Mouse (Mus musculus): ENCODE results near the gene a.

Gene a

DNA sequence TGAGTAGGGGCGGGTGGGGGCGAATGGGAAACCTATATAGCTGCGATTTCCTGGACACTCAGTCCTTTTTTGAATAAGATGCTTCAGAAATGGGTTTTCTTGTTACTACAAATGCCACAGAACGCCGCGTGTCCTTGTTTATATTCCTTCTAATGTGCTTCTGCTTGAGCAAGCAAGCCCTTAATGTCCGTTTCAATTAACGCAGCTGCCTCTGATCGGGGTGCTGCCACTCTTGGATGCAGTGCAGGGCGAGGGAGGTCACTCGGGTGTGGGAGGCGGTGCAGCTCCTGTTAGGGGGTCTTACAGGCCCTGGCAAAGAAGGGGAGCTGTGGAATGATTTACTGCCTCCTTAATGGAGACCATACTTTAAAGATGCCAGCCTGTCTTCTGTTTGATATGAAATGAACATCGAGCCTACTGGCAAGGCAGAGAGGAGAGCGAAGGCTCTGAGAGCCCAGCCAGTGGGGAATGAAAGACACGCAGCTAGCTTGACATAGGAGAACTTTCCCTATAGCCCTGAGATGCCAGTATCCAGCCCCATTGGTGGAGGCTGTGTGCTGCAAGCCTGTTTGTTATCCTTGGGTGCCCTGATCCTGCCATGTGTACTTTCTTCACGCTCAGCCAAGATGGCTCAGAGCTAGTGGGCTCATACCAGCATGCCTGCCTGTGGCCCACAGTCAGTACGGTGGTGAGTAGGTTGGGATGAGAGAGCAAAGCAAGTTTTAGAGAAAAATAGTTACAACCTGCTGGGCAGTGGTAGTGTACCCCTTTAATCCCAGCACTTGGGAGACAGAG lies 8.1 kb upstream of the a start:
- DNase-seq (ENCODE audit: low spot score in 2 of 2), result no peak

DNA sequence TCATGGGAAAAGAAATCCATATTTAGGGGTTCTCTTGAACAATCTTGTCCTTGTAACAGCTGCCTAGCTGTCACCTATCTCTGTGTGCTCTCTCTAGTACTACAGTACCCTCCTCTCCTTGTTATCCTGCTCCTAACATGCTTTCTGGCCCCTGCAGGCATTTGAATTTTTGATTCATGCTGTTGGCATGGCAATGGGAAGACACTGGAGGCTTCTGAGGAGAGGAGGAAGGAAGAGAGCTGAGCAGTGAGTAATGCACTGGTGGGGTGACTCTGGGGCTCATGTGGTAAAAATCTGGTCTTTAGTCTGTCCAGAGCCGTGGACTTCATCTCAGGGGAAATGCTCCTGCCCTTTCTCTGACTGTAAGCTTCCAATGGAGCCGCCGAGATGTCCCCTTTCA lies 5.9 kb upstream of the a start:
- DNase-seq (ENCODE audit: low spot score in 2 of 2), result no peak

DNA sequence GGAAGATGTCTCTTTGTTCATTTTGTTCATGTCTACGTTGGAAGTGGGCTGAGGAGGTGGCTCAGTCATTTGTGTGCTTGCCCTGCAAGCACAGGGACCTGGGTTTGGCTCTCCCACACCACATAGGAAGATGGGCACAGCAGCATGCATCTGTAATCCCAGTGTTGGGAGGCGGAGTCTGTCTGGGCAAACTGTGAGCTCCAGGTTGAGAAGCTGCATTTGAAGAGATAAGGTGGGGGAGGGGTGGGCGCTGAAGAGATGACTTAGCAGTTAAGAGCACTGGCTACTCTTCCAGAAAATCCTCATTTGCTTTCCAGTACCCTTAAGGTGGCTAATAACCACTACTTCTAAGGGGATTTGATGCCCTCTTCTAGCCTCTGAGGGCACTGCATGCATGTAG lies 5.0 kb upstream of the a start:
- DNase-seq (ENCODE audit: low spot score in 2 of 2), result peak; percentile 32 to 43

DNA sequence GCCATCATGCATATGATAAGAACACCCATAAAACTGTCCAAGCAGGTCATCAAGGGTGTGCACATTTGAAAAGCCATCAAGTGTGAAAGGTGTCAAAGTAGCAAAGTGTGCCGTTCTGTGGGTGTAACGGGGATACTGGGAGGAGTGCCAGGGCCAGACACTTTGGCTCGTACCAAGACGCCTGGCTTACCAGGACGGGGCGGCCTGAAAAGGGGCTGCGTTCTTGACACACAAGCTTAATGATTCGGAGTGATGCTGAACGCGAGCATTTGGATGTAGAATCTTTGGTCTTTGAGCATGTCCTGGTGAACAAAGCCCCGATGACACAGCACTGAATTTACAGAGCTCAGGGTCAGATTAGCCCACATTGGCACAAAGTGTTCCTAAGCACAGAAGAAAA lies 4.4 kb upstream of the a start:
- DNase-seq (ENCODE audit: low spot score in 2 of 2), result no peak

DNA sequence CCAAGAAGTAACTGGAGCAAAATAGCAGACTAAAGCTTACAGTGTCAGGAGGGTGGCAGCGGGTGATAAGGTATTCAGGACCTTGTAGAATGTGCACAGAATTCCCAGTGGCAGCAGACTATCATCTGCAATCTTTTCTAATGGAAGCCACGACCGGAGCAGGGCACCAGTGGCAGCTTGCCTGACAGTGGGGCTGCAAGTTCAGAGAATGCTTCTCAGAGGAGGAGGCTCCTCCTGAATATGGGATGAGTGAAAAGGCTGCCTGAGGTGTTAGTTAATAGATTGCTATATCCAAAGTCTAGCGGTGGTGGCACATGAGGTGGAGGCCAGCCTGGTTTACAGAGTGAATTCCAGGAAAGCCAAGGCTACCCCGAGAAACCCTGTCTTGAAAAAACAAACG lies 1.8 kb upstream of the a start:
- no peak for DNase-seq (ENCODE audit: low spot score in 2 of 2)

DNA sequence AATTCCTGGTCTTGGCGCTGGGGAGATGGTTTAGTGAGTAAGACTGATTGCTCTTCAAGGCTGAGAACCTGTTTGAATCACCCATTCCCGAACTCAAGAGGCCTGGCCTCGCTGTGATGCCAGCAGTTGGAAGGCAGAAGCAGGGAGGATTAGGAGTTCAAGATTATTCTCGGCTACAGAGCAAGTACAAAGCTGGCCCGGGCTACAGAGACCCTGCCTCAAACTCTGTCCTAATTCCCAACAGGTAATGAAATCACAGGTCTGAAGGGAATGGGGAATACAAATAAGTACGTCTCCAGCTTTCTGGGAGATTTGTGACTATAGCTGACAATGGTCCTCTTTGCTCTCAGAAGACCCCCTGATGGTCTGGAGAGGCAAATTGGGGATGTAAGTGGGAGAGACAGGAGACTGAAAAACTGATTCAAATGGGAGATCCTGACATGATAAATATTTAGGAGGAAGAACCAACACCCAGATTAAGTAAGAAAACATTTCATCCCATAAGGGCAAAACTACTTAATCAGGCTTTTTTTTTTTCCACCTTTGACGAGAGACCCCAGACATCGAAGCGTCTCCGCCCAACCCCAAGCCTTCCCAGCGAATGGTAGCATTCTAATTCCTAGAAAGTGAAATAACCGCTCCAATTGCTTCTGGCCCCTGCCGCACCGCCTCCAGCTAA lies 1.1 kb upstream of the a start:
- DNase-seq (ENCODE audit: low spot score in 2 of 2), result no peak

DNA sequence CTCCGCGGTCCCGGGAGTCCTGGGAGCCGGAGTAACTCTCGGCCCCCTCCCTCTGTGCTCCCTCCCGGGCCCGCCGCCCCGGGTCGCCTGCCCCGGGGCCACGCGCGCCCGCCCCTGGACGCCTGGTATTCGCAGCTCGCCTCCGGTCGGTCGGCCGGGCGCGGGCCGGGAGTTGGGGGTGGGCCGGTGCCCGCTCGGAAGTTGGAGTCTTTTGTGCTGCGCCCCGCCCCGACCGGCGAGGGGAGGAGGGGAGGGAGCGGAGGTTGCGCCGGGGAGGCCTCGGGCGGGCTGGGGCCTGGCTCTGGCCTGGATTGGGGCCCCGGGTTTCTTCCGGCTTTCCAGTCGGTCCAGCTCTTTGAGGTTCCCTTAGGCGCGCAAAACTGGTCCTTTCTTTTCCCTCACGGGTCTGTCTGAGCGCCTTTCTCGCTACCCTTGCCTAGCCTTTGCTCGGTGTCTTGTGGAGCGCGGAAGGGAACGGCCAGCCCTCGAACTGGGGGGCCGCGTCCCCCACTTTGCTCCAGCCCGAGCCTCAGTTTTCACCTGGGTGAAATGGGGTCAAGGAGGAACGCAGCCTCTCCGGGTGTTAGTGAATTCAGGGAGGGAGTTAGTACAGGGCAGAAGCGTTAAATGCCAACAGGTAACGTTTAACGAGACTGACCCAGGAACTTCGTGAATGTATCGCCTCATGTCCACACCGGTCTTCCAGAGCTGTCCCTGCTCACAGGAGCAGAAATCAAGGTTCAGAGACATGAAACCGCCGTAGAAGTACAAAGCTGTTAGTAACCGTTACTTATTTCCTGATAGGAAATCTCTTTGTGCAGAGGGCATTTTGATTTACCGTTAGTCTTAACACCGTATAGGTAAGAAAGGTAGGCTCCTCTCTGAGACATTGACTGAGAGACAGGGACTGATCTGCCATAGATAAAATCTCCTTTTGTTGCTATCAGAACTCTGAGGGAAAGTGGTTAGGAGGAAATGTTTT lies 750 bp downstream of the a start:
- DNase-seq (ENCODE audit: low spot score in 2 of 2), result peak; percentile 62 to 71

DNA sequence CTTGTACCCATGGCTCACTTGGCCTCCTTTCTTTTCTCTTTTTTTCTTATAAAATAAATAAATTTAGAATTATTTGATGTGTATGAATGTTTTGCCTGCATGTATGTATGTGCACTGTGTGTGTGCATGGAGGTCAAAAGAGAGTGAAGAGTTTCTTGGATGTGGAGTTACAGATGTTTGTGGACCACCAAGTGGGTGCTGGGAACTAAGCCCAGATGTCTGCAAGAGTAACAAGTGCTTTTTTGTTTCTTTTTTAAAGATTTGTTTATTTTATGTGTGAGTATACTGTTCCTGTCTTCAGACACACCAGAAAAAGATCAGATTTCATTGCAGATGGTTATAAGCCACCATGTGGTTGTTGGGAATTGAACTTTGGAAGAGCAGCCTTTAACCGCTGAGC lies 12.2 kb downstream of the a start:
- no peak for DNase-seq (ENCODE audit: low spot score in 2 of 2)

DNA sequence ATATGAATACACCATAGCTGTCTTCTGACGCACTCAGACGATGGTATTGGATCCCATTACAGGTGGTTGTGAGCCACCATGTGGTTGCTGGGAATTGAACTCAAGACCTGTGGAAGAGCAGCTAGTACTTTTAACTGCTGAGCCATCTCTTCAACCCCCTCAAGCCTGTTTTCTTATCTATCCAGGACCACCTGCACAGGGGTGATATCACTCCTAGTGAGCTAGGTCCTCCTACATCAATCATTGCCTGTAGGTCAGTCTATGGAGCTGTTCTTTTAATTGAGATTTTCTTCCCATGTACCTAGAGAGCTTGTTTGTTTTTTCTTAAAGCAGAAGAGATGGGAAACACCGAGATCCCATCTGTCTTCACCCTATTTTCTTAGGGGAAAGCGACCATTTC lies 12.6 kb downstream of the a start:
- DNase-seq (ENCODE audit: low spot score in 2 of 2), result no peak

DNA sequence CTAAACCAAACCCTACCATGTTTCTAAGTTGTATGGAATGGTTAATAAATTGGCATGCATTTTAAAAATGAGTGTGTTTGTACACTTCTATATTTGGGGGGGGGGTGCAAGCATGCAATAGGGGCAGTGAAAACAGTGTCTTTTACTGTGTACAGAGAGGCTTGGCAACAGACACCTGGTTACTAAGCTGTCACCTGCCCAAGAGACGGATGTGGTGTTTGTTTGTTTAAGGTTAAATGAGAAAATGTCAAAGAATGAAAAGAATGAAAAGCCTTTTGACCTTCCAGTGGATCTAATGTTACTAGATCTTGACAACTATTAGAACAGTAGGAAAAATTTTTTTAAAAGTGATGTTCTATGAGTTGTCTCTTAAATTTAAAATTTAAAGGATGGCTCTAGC lies 16.5 kb downstream of the a start:
- DNase-seq (ENCODE audit: low spot score in 2 of 2), result no peak

DNA sequence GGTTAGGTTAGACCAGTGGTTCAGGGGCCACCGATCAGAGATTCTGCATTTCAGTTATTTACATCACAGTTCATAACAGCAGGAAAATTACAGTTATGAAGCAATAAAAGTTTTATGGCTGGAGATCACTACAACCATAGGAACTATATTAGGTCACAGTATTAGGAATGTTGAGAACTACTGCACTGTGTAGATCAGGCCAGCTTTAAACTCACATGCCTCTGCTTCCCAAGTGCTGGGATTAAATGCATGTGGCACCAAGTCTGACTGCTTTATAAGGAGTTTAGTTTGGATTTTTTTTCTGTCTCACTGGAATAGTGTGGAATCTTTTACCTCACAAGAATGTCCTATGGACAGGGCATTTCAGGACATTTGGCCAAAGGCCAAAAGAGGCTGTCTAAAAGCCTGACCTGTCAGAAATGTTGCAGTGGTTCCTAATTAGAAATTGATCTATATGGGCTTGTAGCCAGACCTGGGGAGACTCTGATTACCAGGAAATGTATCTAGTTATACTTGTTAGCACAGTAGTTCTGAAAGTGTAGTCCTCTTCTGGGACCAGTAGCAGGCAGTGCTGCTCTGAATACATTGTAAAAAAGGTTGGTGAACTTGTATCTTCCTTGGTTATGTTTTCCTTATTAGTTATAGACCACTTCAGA lies 18.0 kb downstream of the a start:
- no peak for DNase-seq (ENCODE audit: low spot score in 2 of 2)

DNA sequence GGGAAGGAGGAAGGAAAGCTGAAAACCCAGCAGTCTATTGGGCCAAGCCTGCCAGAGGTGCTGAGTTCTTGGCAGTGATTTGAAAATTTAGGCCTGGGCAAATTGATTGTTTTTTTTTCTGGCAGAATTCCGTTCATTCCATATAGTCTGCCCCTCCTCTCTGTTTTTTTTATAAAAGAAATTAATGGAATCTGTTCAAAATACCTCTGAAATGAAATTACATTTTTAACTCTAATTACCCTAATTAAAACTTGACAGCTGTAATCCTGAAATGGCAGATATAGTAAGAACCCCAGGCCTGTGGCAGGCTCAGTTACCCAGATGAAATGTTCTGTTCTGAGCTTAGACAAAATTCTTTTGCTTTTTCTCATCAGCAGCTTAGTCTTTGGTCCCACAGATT lies 19.6 kb downstream of the a start:
- no peak for DNase-seq (ENCODE audit: low spot score in 2 of 2)

DNA sequence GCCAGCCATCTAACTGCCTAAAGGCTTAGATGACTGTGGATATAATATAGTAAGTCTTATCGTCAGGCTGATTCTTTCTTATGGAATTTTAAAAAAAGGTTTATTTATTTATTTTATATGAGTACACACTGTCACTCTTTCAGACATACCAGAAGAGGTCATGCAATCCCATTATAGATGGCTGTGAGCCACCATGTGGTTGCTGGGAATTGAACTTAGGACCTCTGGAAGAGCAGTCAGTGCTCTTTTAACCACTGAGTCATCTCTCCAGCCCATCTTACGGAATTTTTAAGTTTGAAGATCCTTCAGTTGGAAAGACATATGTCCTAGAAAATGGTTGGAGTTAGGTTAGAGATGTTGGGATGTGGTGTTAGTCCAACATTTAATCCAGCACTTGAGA lies 22.2 kb downstream of the a start:
- no peak for DNase-seq (ENCODE audit: low spot score in 2 of 2)

DNA sequence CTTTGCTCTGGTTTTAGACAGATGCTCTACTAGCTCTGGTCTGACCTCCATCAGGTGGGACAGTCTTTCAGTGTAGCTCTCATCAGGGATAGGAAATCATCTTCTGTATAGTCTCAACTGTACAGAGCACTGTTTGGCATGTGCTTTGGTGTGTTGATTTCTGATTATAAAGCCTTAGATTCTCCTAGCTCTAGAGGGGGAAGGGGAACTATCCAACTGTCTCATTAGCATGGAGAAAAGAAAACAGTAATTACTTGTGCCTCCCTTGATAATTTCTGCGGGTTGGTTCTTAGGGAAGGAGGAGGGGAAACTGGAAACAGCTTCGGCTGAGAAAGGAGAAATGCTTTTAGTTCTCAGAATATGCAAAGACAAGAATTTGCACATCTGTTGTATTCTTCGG lies 25.9 kb downstream of the a start:
- no peak for DNase-seq (ENCODE audit: low spot score in 2 of 2)

DNA sequence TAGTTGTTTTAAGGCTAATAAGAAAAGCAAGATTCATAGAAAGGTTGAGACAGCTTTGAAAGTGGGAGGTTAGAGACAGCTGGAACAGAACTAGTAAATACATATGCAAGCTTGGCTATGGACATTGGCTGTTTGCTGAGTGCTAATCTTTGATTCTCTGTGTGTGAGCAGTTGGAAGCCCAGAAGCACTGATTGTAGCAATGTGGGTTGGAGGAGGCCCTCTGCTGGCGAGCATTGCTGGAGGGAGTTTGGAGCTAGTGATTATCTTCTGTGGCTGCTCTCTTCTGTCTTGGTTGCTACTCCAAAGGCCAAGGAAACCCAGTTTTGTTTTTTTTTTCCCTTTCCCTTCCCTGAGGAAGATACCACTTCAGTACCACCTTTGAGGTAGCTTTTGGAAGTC lies 26.6 kb downstream of the a start:
- DNase-seq (ENCODE audit: low spot score in 2 of 2), result peak in 1 of 2 experiments; percentile 13

DNA sequence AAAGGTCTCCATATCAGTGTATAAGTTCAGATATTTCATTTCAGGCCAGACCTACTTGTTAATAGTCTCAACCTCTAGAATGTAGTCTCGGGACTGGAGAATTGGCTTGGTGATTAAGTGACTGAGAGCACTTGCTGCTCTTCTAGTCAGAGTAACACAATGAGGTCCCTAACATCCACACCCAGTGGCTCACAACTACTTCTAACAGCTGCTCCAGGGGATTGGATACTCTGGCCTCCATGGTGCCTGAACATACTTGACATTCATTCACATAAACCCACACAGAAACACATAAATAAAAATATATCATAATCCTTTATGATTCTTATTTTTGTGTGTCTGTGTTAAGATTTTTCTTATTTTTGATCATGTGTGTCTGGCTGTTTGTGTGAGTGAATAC lies 27.4 kb downstream of the a start:
- DNase-seq (ENCODE audit: low spot score in 2 of 2), result no peak

DNA sequence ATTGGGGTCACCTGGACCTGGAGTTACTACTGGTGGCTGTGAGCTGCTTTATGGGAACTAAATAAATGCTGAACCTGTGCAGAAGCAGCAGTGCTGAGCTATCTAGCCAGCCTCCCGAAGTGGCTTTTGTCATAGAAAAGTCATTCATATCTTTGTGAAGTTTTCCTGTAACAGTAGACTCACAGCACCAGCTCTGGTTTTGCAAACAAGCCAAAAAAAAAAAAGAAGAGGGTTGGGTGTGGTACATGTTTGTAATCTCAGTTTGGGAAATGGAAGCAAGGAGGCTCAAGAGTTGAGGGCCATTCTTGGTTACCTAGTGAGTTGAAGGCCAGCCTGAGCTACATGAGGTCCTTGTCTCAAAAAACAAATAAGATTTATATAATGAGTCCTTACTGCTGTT lies 29.1 kb downstream of the a start:
- no peak for DNase-seq (ENCODE audit: low spot score in 2 of 2)

DNA sequence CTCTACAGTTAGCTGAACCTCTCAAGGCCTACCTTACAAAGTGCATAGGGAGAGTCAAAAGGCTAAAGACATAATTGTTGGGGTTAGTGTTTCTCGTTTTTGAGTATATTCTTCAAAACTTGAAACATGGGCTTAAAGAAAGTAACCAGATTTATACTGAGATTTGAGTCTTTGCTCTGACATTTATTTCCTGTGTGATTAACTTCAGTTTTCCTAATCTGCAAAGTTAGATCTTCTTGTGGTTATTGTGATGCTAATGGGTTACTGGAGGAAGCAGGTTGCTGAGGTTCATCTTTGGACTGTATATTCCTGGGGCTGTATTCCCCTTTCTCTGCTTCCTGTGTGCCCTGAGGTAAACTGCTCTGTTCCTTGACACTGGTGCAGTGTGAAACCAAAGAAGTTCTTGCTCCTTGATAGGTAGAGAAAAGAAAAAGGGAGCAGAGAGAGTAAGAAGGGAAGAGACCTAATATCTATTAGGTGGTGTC lies 34.9 kb downstream of the a start:
- DNase-seq (ENCODE audit: low spot score in 2 of 2), result no peak

DNA sequence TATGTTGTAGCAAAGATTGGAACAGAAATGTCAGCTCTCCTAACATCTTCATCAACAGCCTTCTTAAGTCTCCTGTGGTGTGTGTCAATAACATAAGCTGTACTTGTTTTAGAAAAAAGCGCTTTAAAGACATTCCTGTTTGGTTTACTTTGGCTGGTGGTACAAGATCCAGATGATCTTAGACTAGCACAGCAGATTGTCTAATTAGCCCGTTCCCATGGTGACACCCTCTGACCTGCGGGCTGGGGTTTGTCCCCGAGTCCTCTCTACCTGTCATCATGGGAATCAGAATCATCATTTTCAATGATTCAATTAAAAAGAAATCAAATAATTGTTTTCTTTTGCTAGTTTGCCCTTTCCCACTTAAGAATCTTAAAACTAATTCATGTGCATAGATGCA lies 36.3 kb downstream of the a start:
- no peak for DNase-seq (ENCODE audit: low spot score in 2 of 2)

DNA sequence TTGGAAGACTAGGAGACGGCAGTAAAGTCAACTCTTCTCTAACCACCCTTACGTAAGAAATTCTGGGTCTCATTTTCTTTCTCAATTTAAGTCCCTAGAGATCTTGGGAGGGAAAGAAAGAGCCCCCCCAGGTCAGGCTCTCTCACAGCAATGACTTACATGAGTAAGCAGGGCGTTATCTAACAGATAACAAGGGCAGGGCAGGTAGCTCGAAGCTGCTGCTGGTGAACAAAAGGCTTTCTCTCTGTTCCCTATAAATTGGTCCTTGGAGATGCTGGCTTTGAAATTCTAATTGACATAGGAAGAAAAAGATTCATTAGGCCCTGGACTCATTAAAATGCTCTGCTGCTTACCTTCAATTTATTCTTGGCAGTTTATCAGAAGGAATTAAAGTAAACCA lies 41.3 kb downstream of the a start:
- no peak for DNase-seq (ENCODE audit: low spot score in 2 of 2)

DNA sequence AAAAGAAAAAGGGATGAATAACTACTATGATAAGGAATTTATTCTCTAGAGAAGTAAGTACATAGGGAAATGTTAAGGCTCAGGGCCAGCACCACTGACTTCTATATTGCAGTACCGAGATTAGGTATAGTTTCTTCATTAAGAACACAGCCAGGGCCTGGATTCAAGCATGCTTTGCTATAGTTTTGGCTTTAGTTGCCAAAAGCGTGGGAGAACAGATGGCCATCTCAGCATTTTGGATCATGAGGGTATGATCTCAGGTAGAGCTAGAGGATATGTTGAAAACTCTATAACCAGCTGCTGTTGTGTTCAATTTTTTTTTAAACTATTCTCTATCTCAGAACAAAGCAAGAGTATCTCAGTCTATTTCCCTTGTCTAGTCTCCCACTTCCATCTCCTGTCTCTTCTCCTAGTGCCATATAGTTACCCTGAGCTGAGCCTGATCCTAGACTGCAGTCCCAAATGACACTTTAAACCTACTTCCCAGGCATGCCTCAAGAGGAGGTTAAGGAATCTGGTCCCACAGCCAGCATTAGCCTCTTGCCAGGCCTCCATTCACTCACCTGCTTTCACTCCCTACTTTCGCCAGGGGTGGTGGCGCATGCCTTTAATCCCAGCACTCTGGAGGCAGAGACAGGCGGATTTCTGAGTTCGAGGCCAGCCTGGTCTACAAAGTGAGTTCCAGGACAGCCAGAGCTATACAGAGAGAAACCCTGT lies 43.1 kb downstream of the a start:
- no peak for DNase-seq (ENCODE audit: low spot score in 2 of 2)
